Mouse (Mus musculus) kidney, embryonic 14.5 days (tissue): ENCODE measurements around the gene Wwox. TPM values are rescaled to one million over a fixed set of nuclear protein-coding genes. Genes with fewer than 3 reads are reported as not detected.

ENCODE experiments used
- ATAC-seq: fragments of 200-750 bp; cut with Nextera tagmentation; 2 replicates; pipeline ENCODE4 v1.8.0; 2017; ENCODE audit warnings: moderate number of reproducible peaks, mild to moderate bottlenecking, moderate TSS enrichment, moderate library complexity; ENCODE audit not compliant: low FRiP score, low TSS enrichment
- H3K27ac ChIP-seq: fragments of 300-500 bp; sonication (generic); 2 replicates; pipeline ENCODE4 v1.5.1; 2014; ENCODE audit warnings: low read depth, mild to moderate bottlenecking, low read length, moderate library complexity, mixed read lengths
- H3K27me3 ChIP-seq: fragments of 300-500 bp; sonication (generic); 2 replicates; pipeline ENCODE4 v1.6.1; 2014; ENCODE audit warnings: mild to moderate bottlenecking, low read length; ENCODE audit not compliant: control insufficient read depth, insufficient read depth
- H3K36me3 ChIP-seq: fragments of 300-500 bp; sonication (generic); 2 replicates; pipeline ENCODE4 v1.6.1; 2014; ENCODE audit warnings: low read length, mixed read lengths; ENCODE audit not compliant: control insufficient read depth, insufficient read depth
- H3K4me1 ChIP-seq: fragments of 300-500 bp; sonication (generic); 2 replicates; pipeline ENCODE4 v1.6.1; 2014; ENCODE audit warnings: low read length, mixed read lengths; ENCODE audit not compliant: control insufficient read depth, insufficient read depth
- H3K4me2 ChIP-seq: fragments of 300-500 bp; sonication (generic); replicated peaks from 2 replicates; pipeline ENCODE4 v1.6.1; 2014; ENCODE audit warnings: low read depth, mild to moderate bottlenecking, low read length
- H3K4me3 ChIP-seq: fragments of 300-500 bp; sonication (generic); 2 replicates; pipeline ENCODE4 v1.5.1; 2014; ENCODE audit warnings: mild to moderate bottlenecking, low read length
- H3K9ac ChIP-seq: fragments of 300-500 bp; sonication (generic); 2 replicates; pipeline ENCODE4 v1.6.1; 2014; ENCODE audit warnings: low read depth, mild to moderate bottlenecking, low read length, moderate library complexity
- H3K9me3 ChIP-seq: fragments of 300-500 bp; sonication (generic); 2 replicates; pipeline ENCODE4 v1.6.1; 2016; ENCODE audit warnings: low read length; ENCODE audit not compliant: control insufficient read depth
- WGBS: fragments of 180-500 bp; shearing (Covaris S2); extraction: QIAGEN DNeasy Blood & Tissue Kit; methylation state at CpG from one replicate; pipeline ENCODE4 v1.1.7; 2014; 5-methylcytosine and 5-hydroxymethylcytosine counted together
- polyA plus RNA-seq: library from polyadenylated mRNA; unstranded; fragments of >200 nt; fragmentation: Nextera tagmentation; extraction: Ambion mirVana; gene quantifications from 2 replicates; pipeline ENCODE4 v1.2.1, GENCODE M21; 2014

The Wwox gene
- polyA plus RNA-seq, 1 experiment from 2014 or later = 17.0 TPM

DNA sequence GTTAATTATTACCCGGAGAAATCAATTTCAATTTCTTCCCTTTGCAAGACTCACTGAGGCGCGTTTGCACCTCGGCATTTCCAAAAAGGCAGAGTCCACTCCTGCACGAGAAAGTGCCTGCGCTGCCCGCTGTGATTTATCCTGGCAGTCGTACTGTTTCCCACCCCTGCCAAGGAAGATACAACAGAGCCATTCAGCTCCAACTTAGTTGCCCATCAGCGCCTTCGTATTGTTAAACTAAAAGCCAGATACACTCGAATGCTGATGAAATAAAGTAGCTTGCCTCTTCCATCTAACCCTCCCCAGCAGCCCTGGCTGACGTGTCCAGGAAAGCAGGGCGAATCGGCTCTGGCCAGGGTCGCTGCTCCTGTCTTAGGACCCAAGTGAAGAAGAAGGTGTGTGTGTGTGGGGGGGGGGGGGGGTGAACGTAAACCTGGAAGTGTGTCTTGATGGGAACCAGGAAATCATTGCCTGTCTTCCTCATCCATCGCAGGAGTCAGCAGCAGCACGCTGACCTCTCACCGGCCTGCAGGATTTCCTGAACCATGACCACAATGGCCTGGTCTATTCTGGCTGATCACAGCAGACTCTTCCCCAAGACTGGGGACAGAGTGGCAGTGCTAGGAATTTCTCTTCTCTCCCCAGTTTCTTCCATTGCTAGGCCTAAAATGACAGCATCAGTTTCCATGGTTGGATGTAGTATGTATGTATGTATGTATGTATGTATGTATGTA is 154.1 kb downstream of the Wwox start:
- no peak for ATAC-seq
- no peak overlapping the region for H3K27ac ChIP-seq
- H3K4me3 ChIP-seq = no peak overlapping the region
- H3K9me3 ChIP-seq = 0 out of 2 replicates have a peak, but pooled peaks cover 3% of the 10 kb centered on the region
- no peaks in the 10 kb centered on the region for H3K36me3 ChIP-seq
- H3K4me2 ChIP-seq = peak overlapping the region; percentile 12; the same call in 1 of the 2 replicates
- H3K27me3 ChIP-seq = no peaks in the 10 kb centered on the region
- H3K9ac ChIP-seq = no peak overlapping the region
- H3K4me1 ChIP-seq = peaks cover 10% of the 10 kb centered on the region; the same call in 1 of the 2 replicates
- WGBS = 55% methylated on average over 19 of the region's 19 CpGs

DNA sequence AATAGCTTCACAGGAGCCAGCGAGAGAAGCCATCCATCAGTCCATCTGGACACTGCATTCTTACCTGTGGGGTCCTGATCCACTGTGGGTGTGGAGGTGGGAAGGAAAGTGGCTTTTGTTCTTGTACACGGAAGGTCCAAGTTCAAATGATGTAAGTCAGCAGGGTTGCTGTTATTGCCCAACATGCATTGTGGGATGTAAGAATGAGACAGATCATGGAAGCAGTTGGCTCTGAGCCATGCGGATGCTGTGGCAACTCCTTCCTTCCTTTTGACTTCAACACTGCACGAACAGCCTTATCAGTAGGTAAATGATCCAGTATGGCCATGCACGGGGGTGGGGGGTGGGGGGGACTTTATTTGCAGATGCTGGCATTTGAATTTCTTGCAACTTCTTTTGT is 155.4 kb downstream of the Wwox start:
- no peak for ATAC-seq
- Histone ChIP-seq H3K4me1 (peaks cover 16% of the 10 kb centered on the region), H3K36me3 (no peaks in the 10 kb centered on the region), H3K27me3 (no peaks in the 10 kb centered on the region), H3K27ac (no peak overlapping the region), H3K9me3 (0 out of 2 replicates have a peak, but pooled peaks cover 3% of the 10 kb centered on the region), H3K4me3 (no peak overlapping the region), H3K4me2 (no peak overlapping the region), H3K9ac (no peak overlapping the region)
- WGBS = 85% methylated on average over 5 of the region's 5 CpGs

DNA sequence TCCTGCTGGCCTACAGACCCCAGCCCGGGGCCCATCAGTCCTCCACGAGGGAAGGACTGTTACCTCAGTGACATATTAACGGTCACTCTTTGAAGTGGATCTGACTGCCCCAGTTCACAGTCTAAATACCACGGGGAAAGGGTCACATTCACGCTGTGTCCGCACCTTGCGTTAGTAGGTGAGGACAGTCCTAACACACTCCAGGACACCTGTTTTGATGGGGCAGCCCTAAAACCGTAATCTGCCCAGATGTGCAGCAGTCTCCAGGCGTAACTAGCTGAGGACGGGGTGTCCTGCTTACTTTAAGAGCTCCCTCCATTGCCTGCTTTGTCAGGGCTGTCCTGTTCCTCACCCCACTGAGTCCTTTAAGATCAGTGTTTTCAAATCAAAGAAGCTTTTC is 160.1 kb downstream of the Wwox start:
- H3K4me1 ChIP-seq = peaks cover 17% of the 10 kb centered on the region; the same call in 1 of the 2 replicates
- peak; percentile 24; the same call in 1 of the 2 replicates for ATAC-seq
- no peaks in the 10 kb centered on the region for H3K27me3 ChIP-seq
- H3K36me3 ChIP-seq = no peaks in the 10 kb centered on the region
- no peak overlapping the region for H3K4me2 ChIP-seq
- no peak overlapping the region for H3K27ac ChIP-seq
- H3K4me3 ChIP-seq = no peak overlapping the region
- H3K9ac ChIP-seq = no peak overlapping the region
- WGBS = 20% methylated on average over 10 of the region's 10 CpGs
- H3K9me3 ChIP-seq = 0 out of 2 replicates have a peak, but pooled peaks cover 3% of the 10 kb centered on the region

DNA sequence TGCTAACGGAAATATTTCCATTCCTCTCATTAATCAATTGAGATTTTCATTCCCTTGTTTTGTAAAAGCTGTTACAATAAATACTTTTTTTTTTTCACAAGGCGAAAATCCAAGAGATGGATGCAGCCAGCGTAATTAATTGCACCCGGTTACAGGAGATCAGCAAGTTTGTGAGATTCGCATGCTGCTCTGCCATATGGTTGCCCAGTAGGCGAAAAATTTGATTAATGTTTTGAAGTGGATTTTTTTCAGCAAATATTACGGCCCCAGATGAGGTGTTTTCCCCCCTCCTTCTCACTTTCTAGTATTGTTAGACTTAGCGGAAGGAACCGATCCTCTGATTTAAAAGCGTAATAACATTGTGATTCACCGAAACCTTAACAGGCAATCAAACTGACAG is 160.7 kb downstream of the Wwox start:
- Histone ChIP-seq H3K27ac (no peak overlapping the region), H3K9me3 (0 out of 2 replicates have a peak, but pooled peaks cover 3% of the 10 kb centered on the region), H3K4me3 (no peak overlapping the region), H3K4me2 (no peak overlapping the region), H3K36me3 (no peaks in the 10 kb centered on the region), H3K27me3 (no peaks in the 10 kb centered on the region), H3K4me1 (peaks cover 17% of the 10 kb centered on the region; the same call in 1 of the 2 replicates), H3K9ac (no peak overlapping the region)
- 49% methylated on average over 11 of the region's 11 CpGs for WGBS
- ATAC-seq = no peak

DNA sequence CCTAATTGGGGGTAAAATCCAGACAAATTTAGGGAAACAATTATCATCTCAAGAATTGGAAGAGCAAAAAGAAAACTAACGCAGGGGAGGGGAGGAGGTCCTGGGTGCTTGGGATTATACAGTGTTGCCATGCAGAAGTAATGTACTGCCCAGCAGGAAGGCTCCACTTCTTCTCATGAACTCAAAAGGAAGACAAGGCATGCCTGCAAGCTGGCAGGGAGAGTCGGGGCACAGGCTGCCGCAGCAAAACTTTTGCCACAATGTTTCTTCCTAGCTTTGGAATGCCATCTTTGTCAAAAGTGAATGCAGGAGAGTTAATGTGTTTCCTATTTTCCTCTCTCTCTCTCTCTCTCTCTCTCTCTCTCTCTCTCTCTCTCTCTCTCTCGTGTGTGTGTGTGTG is 163.6 kb downstream of the Wwox start:
- no peak overlapping the region for H3K4me2 ChIP-seq
- H3K4me1 ChIP-seq = peaks cover 17% of the 10 kb centered on the region; the same call in 1 of the 2 replicates
- H3K27me3 ChIP-seq = no peaks in the 10 kb centered on the region
- 82% methylated on average over 3 of the region's 4 CpGs for WGBS
- H3K27ac ChIP-seq = no peak overlapping the region
- H3K9me3 ChIP-seq = no peaks in the 10 kb centered on the region
- no peak overlapping the region for H3K9ac ChIP-seq
- H3K36me3 ChIP-seq = no peaks in the 10 kb centered on the region
- no peak overlapping the region for H3K4me3 ChIP-seq
- no peak for ATAC-seq

DNA sequence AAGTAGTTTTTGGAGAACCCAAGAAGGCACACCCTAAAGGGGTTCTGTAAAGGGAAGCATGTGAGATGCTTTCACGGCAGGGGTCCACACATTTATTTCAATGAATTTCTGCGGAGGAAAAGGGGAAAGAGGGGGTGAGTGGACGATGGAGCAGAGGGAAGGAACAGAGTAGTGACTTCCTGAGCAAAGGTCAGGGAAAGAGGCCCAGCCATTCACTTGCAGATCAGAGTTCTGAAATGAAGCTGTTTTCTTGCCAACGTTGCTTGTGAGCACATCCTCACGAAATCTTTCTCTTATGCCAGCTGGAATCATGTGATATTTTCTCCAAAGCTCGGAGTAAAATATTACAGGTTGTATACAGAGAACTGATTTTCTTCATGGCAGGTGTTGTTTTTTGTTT is 164.1 kb downstream of the Wwox start:
- H3K4me1 ChIP-seq = peaks cover 17% of the 10 kb centered on the region; the same call in 1 of the 2 replicates
- no peaks in the 10 kb centered on the region for H3K9me3 ChIP-seq
- H3K27me3 ChIP-seq = no peaks in the 10 kb centered on the region
- H3K4me3 ChIP-seq = no peak overlapping the region
- H3K9ac ChIP-seq = no peak overlapping the region
- no peak overlapping the region for H3K4me2 ChIP-seq
- H3K36me3 ChIP-seq = no peaks in the 10 kb centered on the region
- 56% methylated on average over 6 of the region's 6 CpGs for WGBS
- no peak overlapping the region for H3K27ac ChIP-seq
- no peak for ATAC-seq

DNA sequence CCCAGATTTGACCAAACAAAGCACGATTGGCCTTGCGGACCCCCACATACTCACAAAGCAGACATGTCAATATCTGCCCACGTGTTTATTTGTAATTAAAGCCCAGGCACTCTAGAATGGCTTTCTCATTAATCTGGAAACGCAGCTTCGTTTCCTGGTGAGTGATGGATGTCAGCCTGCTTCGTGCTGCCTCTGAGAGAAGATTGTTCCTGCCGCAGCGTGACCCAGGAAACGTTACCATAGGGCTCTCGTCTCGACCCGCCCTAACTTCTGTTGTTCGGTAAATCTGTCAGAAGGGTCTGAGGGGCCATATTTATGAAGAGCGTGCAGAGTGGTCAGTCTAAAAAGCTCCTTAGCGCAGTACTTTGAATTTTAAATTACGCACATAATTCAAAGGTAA is 164.9 kb downstream of the Wwox start:
- Histone ChIP-seq H3K4me1 (peaks cover 16% of the 10 kb centered on the region; the same call in 1 of the 2 replicates), H3K36me3 (no peaks in the 10 kb centered on the region), H3K9me3 (no peaks in the 10 kb centered on the region), H3K27me3 (no peaks in the 10 kb centered on the region), H3K9ac (no peak overlapping the region), H3K27ac (no peak overlapping the region), H3K4me3 (no peak overlapping the region), H3K4me2 (no peak overlapping the region)
- no peak for ATAC-seq
- whole genome bisulfite sequencing = 23% methylated on average over 16 of the region's 16 CpGs

DNA sequence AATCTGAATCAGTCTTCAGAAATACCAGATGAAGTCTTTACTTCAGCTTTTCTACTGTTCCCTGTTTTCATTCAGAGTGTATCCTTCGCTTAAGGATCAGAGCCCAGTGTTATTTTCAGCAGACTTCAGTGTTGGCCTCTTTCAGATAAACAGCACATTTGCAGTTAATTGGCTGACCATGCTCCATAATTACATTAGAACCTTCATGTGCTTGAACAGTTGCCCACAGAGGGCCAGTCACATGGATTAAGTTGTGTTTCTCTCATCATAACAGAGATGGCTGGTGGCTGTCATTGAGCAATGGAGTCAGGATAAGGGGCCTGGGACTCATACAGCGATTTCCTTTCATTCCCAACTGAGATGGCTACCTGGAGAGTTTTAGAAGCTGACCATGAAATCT is 166.2 kb downstream of the Wwox start:
- Histone ChIP-seq H3K4me2 (no peak overlapping the region), H3K36me3 (no peaks in the 10 kb centered on the region), H3K4me1 (peaks cover 9% of the 10 kb centered on the region; the same call in 1 of the 2 replicates), H3K4me3 (no peak overlapping the region), H3K9me3 (no peaks in the 10 kb centered on the region), H3K9ac (no peak overlapping the region), H3K27ac (no peak overlapping the region), H3K27me3 (no peaks in the 10 kb centered on the region)
- 95% methylated on average over 2 of the region's 2 CpGs for WGBS
- ATAC-seq = no peak

DNA sequence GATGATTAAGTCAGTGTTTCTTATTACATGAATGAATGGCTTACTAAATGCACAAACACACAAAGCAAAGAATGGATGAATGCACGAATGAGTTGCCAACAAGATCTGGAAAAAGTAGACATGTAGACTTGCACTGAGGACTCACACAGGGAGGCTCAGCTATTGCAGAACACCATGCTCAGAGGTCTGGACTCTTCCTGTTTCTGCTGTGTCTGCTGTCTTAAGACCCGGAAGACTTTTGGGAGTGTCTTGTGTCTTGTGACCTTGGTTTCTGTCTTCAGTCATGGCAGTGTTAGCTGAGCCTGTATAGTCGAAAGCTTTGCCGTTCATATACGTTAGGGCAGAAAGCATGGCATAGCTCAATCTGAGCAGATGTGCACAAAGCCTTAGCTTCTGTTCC is 169.9 kb downstream of the Wwox start:
- H3K9ac ChIP-seq = no peak overlapping the region
- ATAC-seq = no peak
- no peaks in the 10 kb centered on the region for H3K27me3 ChIP-seq
- no peaks in the 10 kb centered on the region for H3K36me3 ChIP-seq
- H3K4me3 ChIP-seq = no peak overlapping the region
- no peak overlapping the region for H3K27ac ChIP-seq
- H3K4me2 ChIP-seq = no peak overlapping the region
- H3K9me3 ChIP-seq = no peaks in the 10 kb centered on the region
- H3K4me1 ChIP-seq = peaks cover 20% of the 10 kb centered on the region
- WGBS = 96% methylated on average over 5 of the region's 5 CpGs
